Mouse (Mus musculus) adrenal gland, postnatal 4 days (tissue): ENCODE measurements at regions not wholly inside any gene's neighbourhood (a gene's known extent, or its start where the extent isn't known, plus 50 kb on each side); places are given as distances from the start of the nearest gene placed in this dataset.
"Not testable (repeated sequence)": the region's sequence is repeated elsewhere in the genome, so short reads cannot be mapped to it uniquely, and the experiment has no call there.

ENCODE experiments used
- DNase-seq, 2 experiments: peaks; one replicate each; pipeline ENCODE4 v3.0.0; 2021 to 2022; ENCODE audit warnings: low spot score in 2 of 2, mixed read lengths in 2 of 2

DNA sequence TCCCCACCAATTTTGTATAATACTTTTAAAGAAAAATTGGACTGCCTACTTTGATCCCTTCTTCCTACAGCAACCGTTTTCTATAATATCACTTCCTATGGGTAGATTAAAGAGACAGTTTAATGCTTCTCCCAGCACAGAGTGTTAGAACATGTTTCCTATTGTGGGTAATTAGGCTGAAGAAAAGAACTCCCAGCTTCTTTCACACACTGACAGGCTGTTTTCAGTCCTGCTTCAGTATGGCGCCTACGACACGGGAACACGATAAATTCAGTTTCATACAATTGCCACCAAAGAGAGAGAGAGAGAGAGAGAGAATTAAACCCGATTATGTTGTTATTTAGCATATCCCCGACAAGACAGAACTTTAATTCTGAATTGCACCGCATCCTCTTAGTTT, 644.5 kb upstream of the Gm19410 start:
- no peak for DNase-seq

DNA sequence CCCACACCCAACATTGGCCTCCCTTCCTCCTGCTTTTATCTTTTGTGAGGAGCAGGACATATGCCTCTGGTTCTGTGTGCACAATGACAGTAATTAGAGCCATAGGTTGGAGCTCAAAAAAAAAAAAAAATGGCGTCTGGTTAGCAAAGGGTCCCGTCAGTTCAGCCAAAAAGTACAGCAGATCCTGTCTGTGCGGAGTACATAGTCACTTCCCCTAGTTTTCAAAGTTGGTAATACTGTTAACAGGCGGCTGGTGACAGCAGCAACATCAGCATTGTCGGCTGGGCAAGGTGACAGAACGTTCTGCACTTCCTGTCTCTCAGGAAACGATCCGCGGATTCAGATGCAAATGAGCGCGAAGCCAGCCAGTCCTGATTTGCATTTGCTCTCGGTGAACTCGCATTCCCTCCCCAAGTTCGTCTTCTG, 642.4 kb upstream of the Gm19410 start:
- no peak for DNase-seq

DNA sequence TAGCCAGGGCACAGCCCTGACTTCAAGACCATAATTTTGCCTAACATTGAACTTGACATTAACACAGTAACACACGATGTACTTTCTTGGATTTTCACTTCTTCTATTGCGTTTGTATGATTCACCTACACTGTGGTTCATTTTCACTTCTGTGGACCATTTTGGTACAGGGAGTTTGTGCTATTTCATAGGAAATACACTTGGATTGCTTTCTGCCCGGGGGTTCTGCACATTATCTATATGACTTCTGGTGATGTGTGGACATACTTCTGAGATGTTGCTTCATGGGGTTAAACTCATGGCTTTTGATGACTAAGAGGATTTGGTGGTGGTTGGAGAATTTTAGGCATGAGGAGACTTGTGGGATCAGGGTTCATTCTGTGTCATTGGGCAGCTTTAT, 640.4 kb upstream of the Gm19410 start:
- no peak for DNase-seq

DNA sequence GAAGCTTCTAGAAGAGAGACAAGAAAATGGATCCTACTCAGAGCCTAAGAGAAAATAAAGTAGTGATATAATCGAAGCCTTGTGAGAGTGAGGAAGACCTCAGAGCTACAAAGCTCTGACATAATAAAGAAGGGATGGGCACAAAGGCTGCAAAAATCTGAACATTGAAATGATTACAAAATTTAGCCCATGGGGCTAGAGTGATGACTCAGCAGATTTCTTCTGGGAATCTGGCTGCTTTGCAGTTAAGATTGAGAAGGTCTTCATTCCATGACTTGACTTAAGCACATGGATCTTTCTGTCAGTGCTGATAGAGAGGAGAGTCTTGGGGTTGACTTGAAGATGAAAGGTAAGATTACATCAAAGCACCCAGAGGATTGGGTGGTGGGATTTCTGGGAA, 633.3 kb upstream of the Gm19410 start:
- no peak for DNase-seq

DNA sequence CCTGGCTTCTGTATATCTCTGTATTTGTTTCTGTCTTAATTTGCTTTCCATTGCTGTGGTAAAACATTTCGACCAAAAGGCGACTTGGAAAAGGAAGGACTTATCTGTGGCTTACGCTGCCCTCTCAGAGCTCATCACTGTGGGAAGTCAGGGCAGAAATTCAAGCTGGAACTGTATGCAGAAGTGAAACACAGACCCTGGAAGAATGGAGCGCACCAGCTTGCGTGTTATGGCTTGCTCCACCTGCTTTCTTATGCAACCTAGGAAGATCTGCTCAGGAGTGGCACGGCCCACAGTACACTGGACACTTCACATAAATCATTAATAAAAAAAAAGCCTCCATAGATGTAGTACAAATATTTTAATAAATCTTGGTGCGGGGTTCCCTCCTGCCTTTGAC, 630.0 kb upstream of the Gm19410 start:
- DNase-seq: no peak

DNA sequence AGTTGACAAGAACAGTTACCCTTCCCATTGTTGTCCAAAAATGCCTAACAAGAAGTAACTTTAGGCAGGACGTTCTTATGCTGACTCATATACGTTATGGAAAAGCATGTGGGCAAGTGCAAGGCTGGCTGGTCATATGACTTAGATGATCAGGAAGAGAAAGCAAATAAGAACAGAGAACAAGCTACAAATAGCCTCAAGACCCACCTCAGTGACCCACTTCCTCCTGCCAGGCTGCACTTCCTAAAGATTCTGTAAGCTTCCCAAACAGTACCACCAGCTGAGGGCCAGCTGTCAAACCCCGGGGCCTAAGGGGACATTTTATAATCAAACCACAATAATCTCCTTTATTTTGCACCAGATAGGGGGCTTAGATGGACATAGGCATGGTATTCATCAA, 628.9 kb upstream of the Gm19410 start:
- no peak for DNase-seq

DNA sequence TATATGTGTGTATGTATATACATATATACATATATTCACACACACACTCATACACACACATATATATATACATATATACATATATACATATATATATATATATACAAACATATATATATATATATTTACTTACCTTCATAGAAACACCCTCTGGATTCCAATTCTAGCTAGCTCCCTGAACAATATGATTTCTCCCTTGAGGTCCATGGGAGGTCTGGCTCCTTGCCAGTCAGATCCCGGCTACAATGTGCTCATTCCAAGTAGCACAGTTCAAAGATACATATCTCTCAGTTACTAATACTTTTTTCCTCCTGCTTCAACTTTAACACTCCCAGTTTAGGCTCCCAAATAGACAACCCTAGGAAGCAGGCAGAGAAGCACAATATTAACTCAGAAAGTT, 624.8 kb upstream of the Gm19410 start:
- DNase-seq: no peak

DNA sequence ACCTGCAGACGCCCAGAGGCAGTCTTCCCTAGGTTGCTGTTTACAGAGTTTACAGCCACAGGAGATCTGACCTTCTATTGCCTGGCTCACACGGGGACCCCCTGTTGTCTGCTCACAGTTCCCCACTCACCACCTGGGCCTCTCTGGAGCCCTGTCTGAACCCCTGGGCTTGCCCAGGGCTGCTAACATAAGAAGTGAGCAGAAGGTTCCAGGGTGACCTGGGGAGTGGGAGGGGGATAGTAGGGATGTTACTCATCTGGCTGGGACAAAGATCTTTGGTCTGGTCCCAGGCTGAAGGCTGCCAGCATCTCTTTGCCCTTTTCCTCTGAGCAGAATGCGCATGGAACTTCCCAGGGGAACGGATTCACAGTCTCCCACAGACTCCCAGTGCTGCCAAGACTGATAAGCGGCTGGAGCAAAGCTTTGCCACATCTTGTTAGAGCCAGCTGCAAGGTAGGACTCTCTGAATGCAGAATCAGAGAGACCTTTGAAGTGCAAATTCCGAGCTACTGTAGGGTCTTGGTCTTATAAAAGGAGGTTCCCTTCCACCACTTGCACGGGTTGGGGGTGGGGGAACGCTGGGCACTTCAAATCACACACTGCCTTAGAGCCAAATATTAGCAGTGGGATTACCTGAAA, 622.5 kb upstream of the Gm19410 start:
- DNase-seq: no peak

DNA sequence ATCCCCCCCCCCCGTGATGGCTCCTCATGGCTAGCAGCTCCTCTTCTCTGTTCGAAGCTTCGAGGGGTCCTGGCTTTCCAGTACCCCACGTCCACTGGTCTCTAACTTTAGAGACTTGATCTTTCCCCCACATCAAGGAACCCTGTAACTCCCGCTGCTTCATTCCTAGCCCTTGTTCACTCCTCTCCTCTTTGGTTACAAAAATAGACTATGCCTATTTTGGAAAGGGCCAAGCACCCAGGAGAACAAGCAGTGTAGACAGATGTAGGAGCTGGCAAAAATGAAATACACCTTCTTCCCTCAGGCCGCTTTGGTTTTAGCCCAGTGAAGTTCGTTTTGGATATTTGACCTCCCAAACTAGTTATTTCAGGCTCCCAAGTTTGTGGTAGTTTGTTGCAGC, 621.9 kb upstream of the Gm19410 start:
- no peak for DNase-seq

DNA sequence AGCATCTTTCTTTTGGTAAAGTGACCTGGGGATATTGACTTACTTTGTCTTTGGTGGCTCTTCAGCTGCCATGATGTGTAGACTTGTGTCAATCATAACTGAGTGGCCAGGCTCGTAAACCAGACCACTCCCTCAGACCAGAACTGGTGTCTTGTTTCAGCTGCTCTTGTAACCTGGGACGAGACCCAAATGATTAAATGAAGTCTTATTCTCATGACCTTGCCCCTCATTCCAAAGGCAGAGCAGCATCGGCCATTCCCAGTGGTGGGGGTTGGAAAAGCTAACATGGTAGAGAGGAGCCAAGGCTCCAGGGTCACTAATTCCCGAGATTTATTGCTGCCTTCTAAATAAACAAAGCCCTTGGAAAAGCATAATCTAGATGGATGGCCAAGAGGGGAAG, 621.2 kb upstream of the Gm19410 start:
- DNase-seq: no peak

DNA sequence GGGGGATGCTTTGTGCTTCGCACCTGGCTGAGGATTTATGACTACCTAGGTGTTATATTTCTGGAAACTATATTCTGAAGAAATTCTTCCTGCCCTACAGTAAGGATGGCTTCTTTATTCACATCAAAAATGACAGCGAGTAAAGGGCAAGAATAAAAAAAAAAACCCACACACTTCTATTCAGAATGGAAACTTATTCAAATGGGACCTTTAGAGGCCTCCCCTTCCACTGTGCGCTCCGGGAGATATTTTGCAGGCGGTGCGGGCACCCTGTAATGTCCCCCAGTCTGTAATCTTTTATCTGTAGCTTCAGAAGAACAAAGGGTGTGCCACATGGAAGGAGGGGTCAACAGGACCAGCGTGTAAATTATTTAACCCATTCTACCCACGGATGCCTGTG, 618.1 kb upstream of the Gm19410 start:
- DNase-seq: no peak

DNA sequence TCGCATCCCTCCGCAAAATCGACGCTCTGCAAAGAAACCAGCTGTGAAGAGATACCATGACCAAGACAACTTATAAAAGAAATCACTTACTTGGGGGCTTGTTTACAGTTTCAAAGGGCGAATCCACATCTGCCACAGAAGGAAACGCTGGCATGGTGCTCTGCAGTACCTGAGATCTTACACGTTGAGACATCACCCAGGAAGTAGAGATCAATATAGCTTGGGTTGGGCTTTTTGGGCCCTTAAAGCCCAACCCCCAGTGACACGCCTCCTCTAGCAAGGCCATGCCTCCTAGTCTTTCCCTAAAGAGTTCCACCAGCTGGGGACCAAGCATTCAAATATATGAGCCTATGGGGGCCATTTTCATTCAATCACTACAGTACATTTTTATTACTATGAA, 617.6 kb upstream of the Gm19410 start:
- no peak for DNase-seq

DNA sequence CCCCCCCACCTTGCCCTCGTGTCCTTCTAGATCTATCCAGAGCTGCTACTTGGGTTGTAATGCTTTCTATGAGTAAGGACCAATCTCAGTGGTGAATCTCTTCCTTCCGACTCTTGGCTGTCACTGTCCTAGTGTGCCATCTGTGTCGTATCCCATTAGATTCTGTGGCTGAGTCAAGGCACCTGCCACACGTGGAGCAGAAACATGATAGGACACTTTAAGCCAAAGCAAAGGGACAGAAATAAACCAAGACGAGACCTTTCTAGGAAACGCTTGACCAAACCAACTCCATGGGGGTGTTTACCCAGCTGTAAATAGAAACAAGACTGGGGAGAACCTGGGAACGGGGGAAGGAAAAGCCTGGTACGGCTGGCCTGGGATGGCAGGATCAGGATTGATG, 613.0 kb upstream of the Gm19410 start:
- no peak for DNase-seq

DNA sequence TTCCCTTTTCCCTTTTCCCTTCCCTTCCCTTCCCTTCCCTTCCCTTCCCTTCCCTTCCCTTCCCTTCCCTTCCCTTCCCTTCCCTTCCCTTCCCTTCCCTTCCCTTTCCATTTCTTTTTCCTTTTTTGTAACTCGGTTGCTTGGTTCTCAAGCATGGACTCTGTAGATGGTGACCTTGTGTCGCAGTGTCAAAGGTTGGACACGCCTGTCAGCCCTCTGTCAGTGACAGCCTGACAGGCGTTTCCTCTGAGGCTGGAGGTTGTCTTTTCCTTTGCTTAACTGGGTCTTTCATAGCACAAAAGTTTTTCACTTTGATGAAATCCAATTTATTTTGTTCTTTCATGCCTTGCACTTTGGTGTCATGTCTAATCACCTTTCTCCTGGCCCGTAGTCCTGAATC, 609.3 kb upstream of the Gm19410 start:
- DNase-seq: no peak

DNA sequence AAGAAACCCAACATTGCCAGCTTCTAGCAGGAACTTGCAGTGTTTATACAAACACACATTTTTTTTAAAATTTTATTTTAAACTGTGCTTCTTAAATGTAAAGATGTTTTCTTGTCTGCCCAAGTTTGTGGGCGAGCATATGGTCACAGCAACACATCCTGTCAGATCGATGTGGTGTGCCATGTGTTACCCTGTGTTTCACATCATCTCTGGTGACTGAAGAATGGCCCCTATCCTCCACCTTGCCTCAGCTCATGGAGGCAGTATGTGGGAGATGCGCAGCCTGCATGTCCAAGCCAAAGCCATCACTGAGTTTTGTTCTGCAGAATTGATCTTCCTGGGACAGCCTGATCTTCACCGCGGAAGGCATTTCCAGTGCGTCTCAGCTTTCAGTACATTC, 607.9 kb upstream of the Gm19410 start:
- no peak for DNase-seq

DNA sequence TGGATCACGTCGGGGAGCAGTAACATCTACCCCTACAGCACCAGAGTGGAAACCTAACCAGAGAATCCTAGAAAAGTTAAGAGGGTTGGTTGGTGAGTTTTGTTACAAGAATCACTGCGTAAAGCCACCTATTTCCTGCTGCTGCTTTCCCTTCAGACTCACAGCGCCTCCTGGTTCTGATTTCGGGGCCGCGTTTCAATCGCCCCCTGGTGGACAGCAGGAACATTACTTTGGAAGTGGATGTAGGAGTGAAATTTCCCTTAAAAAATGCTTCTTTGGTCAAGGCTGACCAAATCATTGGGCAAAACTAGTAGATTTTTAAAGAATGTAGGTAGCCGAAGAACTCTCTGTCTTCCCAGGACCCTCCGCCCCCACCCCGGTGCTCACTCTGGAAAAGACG, 606.3 kb upstream of the Gm19410 start:
- peak in 1 of 2 experiments; percentile 50 for DNase-seq

DNA sequence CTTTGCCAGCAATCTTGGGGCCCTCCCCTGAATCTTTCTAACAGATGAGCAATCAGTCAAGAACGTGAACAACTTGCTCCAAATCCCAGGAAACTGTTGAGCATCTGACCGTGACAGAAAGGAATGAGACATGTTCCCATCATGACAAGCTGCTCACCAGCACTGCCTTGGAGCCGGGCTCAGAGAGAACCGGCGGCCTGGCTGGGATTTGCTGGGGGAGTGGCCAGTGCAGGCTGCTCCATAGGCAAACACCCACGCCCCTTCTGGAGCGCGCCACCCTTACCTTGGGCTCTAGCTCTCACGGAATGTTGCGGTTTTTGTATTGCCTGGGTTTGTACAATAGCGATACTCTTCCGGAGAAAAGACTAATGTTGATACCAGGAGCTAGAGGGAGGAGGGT, 605.4 kb upstream of the Gm19410 start:
- DNase-seq: no peak

DNA sequence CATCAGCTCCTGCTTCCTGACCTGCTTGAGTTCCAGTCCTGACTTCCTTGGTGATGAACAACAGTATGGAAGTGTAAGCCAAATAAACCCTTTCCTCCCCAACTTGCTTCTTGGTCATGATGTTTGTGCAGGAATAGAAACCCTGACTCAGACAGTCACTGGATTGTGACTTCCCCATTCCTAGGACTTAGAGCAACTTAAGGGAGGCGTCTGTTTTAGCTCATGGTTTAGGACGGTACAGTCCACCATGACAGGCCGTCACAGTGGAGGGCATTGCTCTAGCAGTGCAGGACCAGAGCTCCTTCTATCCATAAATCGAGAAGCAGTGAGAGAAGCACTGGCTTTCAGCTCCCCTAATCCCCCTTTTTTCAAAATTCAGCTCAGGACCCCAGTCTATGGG, 603.4 kb upstream of the Gm19410 start:
- DNase-seq: not testable (repeated sequence)

DNA sequence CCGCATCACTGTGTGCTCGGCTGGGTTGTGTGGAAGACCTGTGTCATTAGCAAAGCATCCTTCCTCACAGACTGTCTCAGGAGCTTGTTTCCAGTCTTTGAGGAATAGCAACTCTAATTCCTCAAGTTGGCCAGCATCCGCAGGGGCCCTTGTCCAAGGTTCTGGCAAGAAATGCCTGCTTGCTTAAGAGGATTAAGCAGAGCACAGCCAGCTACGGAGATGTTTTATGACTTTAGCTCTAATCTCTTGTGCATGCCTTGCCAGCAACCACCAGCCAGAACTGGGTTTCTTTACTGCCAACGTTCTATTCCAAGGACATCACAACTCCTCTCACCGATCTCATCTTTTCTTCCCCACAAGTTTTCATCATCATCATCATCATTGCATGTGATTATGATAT, 599.0 kb upstream of the Gm19410 start:
- no peak for DNase-seq

DNA sequence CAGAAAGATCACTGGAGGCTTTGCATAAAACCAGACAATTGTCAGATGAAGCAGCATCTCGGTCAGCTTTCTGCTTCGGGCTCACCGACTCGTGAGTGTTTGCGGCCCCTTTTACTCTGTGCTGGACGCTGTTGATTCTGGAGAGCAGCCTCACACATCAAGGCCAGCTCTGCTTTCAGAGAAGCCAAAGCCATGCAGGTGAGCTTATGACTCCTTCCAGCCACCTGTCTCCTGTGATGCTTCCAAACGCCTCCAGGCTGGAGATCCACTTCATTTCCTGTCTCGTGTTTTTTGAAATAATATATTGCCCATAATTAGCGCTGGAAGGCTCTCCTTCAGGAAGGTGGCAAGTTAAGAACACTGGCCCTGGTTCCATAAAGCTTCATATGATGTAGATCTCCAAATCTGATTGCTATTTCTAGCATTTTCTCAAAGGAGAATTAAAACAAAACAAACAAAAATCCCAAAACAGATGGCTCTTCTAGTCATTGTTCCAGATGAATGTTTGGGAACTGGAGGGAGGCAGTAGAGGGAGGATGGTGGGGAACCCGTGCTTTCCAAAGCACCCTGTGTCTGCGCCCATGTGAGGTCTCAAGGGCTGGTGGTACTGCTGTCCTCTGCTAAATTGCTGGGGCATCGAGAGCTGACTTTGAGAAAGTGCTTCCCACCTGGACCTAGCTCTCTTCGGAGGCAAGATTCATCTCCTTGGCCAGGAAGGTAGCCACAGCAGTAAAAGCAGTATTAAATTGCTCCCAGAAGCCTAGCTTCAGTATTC, 593.9 kb upstream of the Gm19410 start:
- no peak for DNase-seq

DNA sequence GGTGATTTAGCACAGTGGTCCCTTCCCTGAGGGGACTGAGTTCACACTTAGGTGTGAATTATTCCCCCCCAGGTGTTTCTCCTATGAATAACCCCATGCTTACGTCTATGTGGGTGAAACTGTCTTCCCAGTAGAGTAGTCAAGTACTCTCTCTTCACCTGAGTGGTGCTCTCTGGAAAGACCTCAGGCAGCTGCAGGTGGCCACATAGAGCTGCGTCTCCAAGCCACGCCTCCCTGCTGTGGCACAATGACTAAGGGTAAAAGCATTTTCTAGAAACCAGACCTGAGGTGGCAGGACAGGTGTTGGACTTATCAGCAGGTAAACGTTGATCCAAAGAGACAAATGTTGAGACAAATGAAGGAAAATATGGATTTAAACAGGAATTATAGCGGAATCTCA, 588.3 kb upstream of the Gm19410 start:
- no peak for DNase-seq

DNA sequence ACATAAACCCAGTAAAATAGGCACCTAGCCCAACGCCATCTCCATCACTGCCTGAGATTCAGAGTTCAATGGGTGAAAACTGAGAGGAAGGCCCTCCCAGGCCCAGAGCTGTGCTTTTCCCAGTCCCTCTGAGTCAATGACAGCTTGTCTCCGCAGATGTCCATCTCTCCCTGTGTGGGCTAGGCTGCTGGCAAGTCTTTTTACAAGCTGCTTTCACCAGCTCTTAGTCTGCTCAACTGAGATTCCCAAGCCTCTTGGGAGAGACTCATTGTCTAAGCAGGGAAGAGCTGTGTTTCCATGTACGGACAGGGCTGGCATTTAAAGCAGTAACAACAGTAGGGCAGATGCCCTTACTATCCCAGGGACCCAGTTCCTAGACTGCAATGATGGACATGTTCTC, 585.5 kb upstream of the Gm19410 start:
- DNase-seq: no peak

DNA sequence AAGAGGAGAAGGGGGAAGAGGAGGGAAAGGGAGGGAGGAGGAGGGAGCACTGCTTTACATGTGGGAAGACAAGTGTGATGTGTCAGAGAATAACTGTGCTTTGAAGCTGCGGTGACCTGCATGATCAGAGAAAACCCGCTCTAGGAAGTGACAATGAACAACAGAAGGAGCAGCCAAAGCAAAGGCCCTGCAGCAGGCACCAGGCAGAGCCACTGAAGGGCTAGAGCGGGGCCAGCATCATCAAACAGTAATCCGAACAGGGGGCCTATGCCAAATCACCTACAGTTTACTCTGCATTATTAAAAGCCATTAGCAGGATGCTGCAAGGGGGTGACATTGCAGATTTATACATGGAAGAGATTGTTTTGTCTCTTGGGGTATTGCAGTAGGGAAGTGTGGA, 583.4 kb upstream of the Gm19410 start:
- no peak for DNase-seq
